Mouse (Mus musculus) cerebral cortex, adult 2 months (tissue): ENCODE measurements around the gene Slc1a3.

Experiments
- WGBS: fragments of 180-500 bp; shearing (Covaris S2); methylation state at CpG from one replicate; pipeline ENCODE4 v1.1.7; 2018; 5-methylcytosine and 5-hydroxymethylcytosine counted together

Gene Slc1a3

DNA sequence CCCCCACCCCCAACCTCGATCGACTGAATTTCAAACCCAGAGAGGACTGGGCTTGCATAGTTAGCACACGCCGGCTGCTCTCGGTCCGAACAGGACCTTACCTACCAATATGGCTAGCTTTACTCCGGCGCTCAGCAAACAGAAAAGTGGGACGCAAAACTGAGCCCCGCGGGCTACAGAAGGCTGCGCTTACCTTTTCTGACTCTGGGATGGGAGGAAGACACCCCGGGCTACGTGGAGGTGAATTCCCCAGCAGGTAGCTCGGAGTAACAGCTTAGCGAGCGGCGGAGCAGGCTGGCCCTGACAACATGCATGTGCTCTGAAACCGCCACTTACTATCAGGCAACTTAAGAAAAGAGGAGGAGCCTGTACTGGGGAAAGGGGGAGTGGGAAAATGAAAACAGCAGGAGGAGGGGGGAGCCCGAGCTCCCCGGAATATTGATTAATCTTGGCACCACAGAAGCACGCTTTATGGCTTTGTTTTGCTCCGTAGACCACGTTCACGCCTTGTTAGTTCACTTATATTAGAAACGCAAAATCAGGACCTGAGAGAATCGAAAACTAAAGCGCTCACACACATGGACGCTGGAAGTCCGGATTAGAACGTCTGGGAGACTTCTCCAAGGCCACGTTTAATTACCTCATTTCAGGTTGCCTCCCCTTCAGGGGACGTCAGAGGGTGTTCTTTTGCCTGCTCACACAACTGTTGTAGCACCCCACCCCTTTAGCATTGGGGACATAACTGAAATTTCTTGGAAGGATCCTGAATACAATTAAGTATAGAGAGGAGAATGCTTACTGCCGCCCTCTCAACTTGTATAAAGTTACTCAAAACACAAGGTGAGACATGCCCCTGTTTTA, at the start of gene Slc1a3:
Gene Slc1a3, minus strand, starts transcription at position 619 of the 861 bp plus-strand sequence.
- WGBS: 1% methylated on average over 34 of the region's 34 CpGs

GRCm38 (mm10) chr15:8759026-8759425, 48.5 kb upstream of the Slc1a3 start:
- 85% methylated on average over 3 of the region's 3 CpGs for WGBS

DNA sequence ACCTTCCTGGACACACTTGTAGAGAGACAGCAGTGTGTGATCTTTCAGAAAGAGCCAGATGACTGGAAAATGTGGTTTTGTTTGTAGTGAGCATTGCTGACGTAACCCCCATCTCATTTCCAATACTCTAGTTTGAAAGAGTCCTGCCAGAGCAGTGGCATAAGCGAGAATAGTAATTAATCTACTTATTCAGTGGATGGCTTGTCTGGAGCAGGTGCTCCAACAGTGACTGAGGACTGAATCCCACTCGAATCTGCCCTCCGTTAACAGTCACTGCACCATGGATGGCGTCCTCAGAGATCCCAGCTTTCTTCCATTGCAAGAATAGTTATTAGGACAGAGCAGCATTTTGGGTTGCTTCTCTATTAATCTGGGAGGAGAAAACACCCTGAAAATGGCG, 45.9 kb upstream of the Slc1a3 start:
- WGBS: 68% methylated on average over 6 of the region's 6 CpGs

DNA sequence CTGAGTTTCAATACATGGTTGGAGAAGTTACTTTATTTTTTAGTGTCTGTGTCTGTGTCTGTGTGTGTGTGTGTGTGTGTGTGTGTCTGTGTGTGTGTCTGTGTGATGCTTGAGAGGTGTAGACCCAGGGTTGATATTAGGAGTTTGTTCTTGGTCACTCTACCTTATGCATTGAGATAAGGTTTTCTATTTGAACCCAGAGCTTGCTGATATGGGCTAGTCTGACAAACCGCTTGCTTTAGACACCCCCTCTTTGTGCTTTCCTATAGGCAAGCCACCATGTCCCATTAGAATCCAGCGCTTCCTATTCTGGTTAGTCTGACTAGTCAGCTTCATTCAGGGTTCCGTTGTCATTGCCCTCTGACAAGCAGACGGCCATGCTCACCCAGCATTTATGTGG, 39.2 kb upstream of the Slc1a3 start:
- 95% methylated on average over 4 of the region's 4 CpGs for WGBS

DNA sequence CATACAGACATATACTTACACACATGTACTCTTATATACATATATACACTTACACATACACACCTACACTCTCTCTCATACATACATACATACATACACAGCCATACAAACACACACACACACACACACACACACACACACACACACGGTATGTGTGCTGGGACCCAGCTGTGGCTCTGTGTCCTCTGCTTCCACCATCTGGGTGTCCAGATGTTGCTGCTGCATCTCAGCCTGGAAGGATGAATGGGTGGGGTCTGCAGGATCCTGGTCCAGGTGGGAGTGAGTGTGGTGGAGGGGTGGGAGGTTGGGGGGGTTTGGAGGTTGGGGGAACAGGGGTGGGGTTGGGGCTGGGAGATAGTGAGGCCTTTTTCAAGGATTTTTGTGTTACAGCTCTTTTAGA, 38.2 kb upstream of the Slc1a3 start:
- 81% methylated on average over 1 of the region's 1 CpGs for WGBS

GRCm38 (mm10) chr15:8741593-8741992, 31.0 kb upstream of the Slc1a3 start:
- WGBS: 52% methylated on average over 6 of the region's 6 CpGs

DNA sequence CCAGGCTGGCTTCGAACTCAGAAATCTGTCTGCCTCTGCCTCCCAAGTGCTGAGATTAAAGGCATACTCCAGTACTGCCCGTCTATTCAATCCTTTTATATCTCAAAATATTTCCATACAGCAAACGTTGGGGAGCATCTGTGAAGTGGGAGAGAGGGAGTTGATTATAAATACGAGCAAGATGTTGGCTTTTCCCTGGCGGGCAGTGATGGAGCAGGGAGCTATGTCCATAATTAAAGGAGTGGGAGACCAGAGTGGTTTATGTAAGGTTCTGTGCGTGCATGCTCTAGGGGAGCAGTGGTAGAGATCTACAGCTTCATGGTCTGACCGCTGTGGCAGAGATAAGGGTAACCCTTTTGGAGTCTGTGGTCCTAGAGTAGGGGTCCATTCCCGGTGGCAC, 30.2 kb upstream of the Slc1a3 start:
- 71% methylated on average over 8 of the region's 8 CpGs for WGBS

DNA sequence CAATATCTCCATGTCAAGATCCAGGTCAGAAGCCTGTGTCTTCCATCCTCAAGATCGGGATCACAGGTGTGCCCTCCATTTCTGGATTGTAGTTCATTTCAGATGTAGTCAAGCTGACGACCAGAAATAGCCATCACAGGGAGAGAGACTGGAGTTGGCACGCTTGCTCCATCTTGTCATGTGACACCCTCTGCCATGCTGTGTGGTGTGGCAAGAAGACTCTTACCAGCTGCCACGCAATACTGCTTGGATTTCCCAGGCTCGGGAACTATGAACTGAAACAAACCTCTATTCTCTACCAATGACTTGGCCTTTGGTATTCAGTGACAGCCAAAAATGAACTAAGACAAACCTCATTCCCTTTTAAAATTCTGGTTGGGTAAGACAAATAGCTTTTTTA, 27.6 kb upstream of the Slc1a3 start:
- 59% methylated on average over 5 of the region's 5 CpGs for WGBS

DNA sequence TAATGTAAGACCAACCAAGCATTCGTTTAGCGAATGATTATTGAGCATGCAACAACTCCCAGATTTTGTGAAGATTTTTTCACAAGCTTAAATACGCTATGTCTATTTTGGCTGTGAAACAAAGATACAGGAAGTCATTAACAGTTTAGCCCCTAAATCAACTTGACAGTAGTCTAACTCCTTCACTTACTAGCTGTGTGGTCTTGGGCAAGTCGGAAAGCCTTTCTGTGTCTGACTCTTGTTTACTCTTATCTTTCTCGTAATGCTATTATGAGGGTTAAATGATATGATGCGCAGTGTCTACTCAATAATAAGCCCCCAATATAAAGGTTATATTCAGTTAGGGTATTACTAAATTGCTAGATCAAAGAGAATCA, 23.8 kb upstream of the Slc1a3 start:
- WGBS: 76% methylated on average over 6 of the region's 6 CpGs

DNA sequence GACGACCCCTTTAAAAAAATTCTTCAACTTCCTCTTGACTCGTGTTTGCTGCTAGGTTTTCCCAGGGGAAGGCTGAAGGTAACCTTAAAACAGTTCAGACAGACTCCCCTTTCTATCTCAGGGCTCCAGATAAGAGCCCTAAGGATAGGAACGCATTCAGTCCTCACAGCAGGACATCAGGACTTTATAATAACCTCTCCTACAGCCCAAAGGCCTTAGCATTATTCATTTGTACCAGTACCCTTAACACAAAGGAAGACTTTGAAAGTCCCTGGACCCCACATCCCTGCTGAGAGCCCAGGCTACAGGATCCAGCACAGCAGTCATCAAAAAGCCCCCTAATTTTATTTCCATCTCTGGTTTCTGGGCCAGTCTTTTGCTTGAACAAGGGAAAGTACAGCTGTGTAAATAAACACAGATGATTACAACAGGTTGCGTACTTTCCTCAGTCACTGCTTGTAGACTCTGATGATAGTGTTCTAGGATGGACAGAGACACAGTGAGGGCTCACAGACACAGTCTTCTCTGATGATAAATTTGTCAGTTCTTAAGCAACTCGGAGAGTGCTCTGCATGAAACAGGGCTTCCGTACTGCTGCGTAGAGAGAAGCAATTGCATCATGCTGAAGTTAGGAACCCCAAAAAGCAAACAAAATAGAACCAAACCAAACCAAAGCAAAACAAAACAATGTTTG, 23.3 kb upstream of the Slc1a3 start:
- 64% methylated on average over 7 of the region's 7 CpGs for WGBS

- 97% methylated on average over 7 of the region's 7 CpGs for WGBS
Measured at GRCm38 (mm10) chr15:8728861-8729260, 18.3 kb upstream of the Slc1a3 start.

- 81% methylated on average over 14 of the region's 14 CpGs for WGBS
Measured at GRCm38 (mm10) chr15:8722386-8723100, 12.0 kb upstream of the Slc1a3 start.

DNA sequence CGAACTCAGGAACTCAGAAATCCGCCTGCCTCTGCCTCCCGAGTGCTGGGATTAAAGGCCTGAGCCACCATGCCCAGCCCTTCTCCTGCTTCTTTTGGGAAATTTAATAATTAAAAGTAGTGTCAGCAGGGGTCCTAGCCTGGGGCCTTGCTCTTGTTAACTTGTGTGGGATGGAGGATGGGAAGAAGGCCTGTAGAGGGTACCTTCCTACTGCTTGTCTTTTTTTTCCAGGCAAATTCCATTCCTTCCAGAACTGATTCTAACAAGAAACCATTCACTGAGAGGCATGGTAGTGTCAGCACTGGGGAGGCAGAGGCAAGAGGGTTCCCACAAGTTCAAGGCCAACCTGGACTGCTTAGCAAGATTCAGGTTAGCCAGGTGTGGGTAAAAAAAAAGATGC, 11.2 kb upstream of the Slc1a3 start:
- WGBS: 91% methylated on average over 3 of the region's 3 CpGs

- WGBS: 80% methylated on average over 3 of the region's 3 CpGs
Measured at GRCm38 (mm10) chr15:8721005-8721404, 10.4 kb upstream of the Slc1a3 start.

DNA sequence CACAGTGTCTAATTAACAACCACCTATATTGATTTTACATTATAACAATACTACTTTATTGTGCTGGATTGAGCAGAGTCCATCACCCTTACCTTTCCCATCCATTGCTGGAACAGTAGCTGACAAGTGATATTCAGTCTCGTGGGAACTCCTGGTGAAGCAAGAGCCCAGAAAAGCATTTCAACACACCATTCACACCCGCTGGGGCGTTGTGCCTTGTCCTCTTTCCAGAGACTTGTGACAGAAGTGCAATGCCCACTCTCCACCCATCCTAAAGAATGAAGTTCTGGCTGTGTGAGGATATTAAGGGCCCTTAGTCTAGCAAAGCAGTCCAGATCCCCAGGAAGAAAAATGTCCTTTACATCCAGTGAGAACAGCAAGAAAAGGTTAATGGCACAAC, 7.9 kb upstream of the Slc1a3 start:
- 74% methylated on average over 3 of the region's 3 CpGs for WGBS

- 37% methylated on average over 6 of the region's 6 CpGs for WGBS
Measured at GRCm38 (mm10) chr15:8717021-8717571, 6.5 kb upstream of the Slc1a3 start.

GRCm38 (mm10) chr15:8716330-8716964, 5.9 kb upstream of the Slc1a3 start:
- WGBS: 28% methylated on average over 12 of the region's 12 CpGs

DNA sequence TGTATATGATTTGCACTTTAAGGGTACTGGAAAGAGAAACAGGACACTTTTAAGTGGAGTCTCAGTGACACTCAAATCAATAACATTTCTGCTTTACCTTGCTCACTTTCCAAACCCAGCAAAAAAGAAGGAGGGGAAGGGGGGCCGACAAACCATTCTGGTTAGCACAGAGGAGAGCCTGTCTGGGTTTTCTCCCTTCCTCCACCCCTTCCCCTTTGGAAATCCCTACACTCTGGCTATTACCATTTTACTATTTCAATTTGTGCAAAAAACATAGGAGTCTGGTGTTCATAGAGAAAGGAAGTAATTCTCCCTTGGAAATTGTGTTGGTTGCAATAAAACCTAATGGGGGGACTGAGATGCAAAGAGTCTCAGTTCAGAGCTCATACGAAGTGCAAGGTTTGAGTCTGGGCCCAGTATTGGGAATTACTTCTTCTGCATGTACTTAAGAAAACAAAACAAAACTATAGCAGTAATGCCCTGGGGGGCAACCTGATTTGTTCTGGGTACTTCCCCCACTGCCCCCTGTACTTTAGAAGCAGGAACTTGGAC, 1.9 kb upstream of the Slc1a3 start:
- WGBS: 76% methylated on average over 2 of the region's 2 CpGs

GRCm38 (mm10) chr15:8711630-8712310, 1.2 kb upstream of the Slc1a3 start:
- WGBS: 68% methylated on average over 9 of the region's 9 CpGs

DNA sequence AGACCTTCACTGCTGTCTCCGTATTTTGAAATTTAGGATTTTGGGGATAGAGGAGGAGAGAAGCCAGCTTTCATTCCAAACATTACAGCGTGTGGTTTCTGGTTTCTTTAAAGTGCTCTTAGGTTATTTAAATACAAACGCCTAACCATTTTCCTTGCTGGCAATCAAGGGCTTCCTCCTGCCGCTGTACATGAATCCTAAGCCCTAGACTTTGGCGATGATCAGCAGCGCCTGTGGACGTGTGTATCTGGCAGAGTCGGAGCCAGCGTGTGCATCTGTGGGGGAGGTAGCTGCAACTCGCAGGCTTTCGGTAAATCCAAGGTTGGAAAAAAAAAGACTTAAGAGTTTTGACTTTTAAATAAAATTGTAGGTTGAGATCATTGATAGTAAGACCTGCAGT, 986 bp downstream of the Slc1a3 start:
- WGBS: 3% methylated on average over 11 of the region's 11 CpGs

DNA sequence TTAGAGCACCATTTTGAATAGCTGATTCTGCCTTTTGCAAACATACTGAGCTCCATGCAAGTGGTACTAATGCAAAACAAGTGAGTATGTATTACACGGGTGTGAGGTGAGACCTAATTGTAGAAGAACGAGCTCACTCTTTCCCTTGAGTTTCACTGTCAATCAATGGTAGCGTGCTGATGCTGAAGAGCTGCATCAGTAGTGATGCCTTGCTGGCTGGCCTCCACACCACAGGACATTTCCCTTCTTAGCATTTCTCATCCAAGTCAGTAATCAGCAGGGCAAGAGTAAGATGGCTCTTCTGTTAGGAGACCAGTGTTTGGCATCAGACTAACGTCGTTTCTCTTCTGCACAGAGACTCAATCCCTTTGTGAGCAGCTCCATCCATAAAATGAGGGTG, 4.0 kb downstream of the Slc1a3 start:
- WGBS: 62% methylated on average over 5 of the region's 5 CpGs
